Mouse (Mus musculus): ENCODE measurements around the gene Nudt22. TPM values are rescaled to one million over a fixed set of nuclear protein-coding genes. Genes with fewer than 3 reads are reported as not detected.
A peak's percentile ranks its signal among the peaks of the same experiment; 100 is the strongest.

The Nudt22 gene
- polyA plus RNA-seq, 1 experiment from 2014 or later = 34.1 TPM

DNA sequence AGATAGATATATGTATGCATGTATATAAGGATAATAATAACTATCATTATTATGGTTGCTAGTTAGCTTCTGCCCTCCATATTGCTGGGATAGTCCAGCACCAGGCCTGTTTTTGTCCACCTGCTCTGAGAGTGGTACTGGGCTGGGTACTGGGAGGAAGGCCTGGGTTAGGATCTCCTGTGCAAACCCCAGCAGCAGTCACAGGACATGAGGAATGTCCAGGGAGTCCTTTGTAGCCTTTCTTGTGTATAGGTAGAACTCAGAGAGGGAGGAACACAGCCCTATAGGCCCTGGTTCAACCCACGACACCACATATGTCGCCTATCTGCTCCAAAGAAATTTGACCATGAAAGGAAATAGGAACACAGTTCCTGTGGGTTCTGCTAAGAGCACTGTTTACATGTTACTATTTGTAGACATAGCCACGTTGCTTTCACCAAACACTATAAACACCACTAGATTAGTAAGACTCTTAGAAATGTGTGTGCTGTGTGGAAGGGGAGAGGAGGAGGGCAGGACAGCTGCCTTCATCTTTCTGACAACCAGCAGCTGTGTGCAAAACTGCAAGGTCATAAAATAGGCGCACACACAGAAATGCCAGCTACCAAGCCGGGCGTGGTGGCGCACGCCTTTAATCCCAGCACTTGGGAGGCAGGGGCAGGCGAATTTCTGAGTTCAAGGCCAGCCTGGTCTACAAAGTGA, 11.1 kb upstream of the Nudt22 start:
- Histone ChIP-seq H3K27ac (ENCODE audit: low read length) (no peak overlapping the region), H3K4me2 (ENCODE audit: low read depth, low read length) (no peak overlapping the region), H3K27me3 (ENCODE audit: control insufficient read depth, insufficient read depth, low read length) (no peaks in the 10 kb centered on the region), H3K9me3 (replicated peaks; ENCODE audit: control insufficient read depth, low read length) (no peaks in the 10 kb centered on the region), H3K4me3 (ENCODE audit: low read length) (no peak overlapping the region), H3K4me1 (ENCODE audit: control insufficient read depth, insufficient read depth, low read length) (no peaks in the 10 kb centered on the region), H3K9ac (ENCODE audit: low read length) (no peak overlapping the region), H3K36me3 (ENCODE audit: control insufficient read depth, insufficient read depth) (no peaks in the 10 kb centered on the region)
- ATAC-seq (replicated peaks; ENCODE audit: extremely low read depth, insufficient read depth, low FRiP score) = no peak
- WGBS = 76% methylated on average over 9 of the region's 9 CpGs

DNA sequence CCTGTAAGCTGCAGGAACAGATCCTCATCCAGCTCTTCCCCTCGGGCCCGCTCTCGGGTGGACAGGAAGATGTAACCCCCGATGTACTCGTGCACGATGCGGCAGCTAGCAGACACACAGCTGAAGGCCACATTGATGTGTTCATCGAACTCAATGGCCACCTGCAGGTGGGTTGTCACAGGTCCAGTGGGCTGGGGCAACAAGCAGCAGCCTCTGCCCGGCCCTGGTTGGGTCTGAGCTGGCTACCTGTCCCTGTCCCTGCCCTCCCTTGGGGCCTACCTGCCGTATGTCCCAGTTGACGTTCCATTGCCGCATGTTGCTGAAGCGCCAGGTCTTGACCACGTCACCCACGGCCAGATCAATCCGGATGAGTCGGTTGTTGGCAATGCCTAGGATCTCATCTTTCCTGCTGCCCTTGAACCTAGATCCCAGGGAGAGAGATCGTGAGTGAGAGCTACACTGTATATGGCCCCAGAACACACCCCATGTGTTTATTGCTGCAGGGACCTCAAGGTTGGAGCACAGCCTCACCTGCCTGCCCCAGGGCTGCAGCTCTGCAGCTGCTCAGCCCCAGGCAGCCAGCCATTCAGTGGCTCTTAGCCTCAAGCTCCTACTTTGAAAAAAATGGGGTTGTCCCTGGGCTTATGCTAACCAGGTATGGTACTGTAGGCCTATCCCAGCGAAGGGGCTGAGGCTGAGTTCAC, 3.6 kb upstream of the Nudt22 start:
- Histone ChIP-seq H3K27ac (ENCODE audit: low read length) (no peak overlapping the region), H3K9me3 (replicated peaks; ENCODE audit: control insufficient read depth, low read length) (no peaks in the 10 kb centered on the region), H3K4me3 (ENCODE audit: low read length) (no peak overlapping the region), H3K27me3 (ENCODE audit: control insufficient read depth, insufficient read depth, low read length) (no peaks in the 10 kb centered on the region), H3K9ac (ENCODE audit: low read length) (no peak overlapping the region), H3K4me1 (ENCODE audit: control insufficient read depth, insufficient read depth, low read length) (peaks cover 25% of the 10 kb centered on the region), H3K36me3 (ENCODE audit: control insufficient read depth, insufficient read depth) (peaks cover 26% of the 10 kb centered on the region), H3K4me2 (ENCODE audit: low read depth, low read length) (no peak overlapping the region)
- 93% methylated on average over 19 of the region's 19 CpGs for WGBS
- no peak for ATAC-seq (replicated peaks; ENCODE audit: extremely low read depth, insufficient read depth, low FRiP score)

DNA sequence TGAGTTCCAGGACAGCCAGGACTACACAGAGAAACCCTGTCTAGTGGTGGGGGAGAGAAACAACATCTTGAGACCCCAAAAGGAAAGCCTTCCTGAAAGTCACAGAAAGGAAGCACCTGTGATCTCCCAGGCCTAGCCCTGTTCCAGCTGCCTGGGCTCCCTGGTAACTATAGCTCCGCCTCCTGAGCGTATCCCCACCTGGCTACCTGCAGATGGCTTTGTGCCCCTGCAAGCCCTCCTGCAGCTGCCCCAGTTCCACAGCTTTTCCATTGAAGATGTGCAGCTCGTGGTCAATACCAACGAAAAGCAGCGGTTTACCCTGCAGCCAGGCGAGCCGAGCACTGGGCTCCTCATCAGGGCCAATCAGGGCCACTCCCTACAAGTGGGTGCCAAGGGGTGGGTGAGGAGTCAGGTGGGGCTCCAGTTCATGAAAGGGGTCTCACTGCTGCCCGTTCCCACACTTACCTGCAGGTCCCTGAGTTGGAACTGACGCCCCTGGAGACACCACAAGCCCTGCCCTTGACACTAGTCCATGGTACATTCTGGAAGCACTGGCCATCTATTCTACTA, 1.9 kb upstream of the Nudt22 start:
- ATAC-seq (replicated peaks; ENCODE audit: extremely low read depth, insufficient read depth, low FRiP score) = no peak
- peaks cover 26% of the 10 kb centered on the region for H3K36me3 ChIP-seq (ENCODE audit: control insufficient read depth, insufficient read depth)
- H3K27me3 ChIP-seq (ENCODE audit: control insufficient read depth, insufficient read depth, low read length) = no peaks in the 10 kb centered on the region
- no peaks in the 10 kb centered on the region for H3K9me3 ChIP-seq (replicated peaks; ENCODE audit: control insufficient read depth, low read length)
- no peak overlapping the region for H3K4me3 ChIP-seq (ENCODE audit: low read length)
- H3K4me1 ChIP-seq (ENCODE audit: control insufficient read depth, insufficient read depth, low read length) = peaks cover 32% of the 10 kb centered on the region
- no peak overlapping the region for H3K4me2 ChIP-seq (ENCODE audit: low read depth, low read length)
- 84% methylated on average over 9 of the region's 9 CpGs for WGBS
- no peak overlapping the region for H3K9ac ChIP-seq (ENCODE audit: low read length)
- no peak overlapping the region for H3K27ac ChIP-seq (ENCODE audit: low read length)

DNA sequence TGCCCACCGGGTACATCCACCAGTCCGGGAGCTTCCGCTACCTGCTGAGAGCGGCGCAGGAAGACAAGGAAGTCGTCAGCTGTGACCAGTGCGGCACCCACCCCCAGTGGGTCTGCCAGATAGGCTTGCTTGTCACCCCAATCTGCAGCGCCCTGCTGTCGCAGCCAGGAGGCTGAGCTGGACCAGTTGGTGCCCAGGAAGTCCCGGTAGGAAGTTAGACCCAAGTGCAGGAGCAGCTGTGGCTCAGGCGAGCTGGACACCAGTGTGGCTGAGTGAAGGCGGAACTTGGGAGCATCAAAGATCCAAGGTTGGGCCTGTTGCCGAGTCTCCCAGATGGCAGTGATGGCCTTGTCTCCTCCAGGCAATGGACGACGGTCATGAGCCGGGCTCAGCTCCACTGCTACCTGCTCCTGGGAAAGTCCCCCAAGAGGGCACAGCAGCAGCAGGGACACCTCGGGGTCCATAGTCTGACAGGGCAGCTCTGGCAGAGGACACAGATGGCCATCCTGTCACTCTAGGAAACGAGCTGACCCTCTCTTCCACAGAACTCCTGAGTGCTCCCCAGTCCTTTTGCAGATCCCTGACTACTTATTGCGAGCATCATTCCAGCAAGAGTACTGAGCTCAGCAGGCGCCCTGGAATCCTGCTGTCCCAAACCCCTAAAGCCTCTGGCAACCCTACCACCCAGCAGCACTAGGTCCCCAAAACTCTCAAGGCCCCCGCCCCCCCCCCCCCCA, 494 bp downstream of the Nudt22 start:
- Histone ChIP-seq H3K4me1 (ENCODE audit: control insufficient read depth, insufficient read depth, low read length) (peaks cover 37% of the 10 kb centered on the region), H3K4me2 (ENCODE audit: low read depth, low read length) (peak overlapping the region; percentile 90), H3K27me3 (ENCODE audit: control insufficient read depth, insufficient read depth, low read length) (no peaks in the 10 kb centered on the region), H3K9me3 (replicated peaks; ENCODE audit: control insufficient read depth, low read length) (no peaks in the 10 kb centered on the region), H3K36me3 (ENCODE audit: control insufficient read depth, insufficient read depth) (peaks cover 26% of the 10 kb centered on the region), H3K9ac (ENCODE audit: low read length) (peak overlapping the region; percentile 88), H3K27ac (ENCODE audit: low read length) (peak overlapping the region; percentile 89), H3K4me3 (ENCODE audit: low read length) (peak overlapping the region; percentile 77)
- 43% methylated on average over 21 of the region's 21 CpGs for WGBS
- no peak for ATAC-seq (replicated peaks; ENCODE audit: extremely low read depth, insufficient read depth, low FRiP score)

- H3K4me1 ChIP-seq (ENCODE audit: control insufficient read depth, insufficient read depth, low read length) = peaks cover 37% of the 10 kb centered on the region
- no peaks in the 10 kb centered on the region for H3K27me3 ChIP-seq (ENCODE audit: control insufficient read depth, insufficient read depth, low read length)
- no peaks in the 10 kb centered on the region for H3K9me3 ChIP-seq (replicated peaks; ENCODE audit: control insufficient read depth, low read length)
- no peak overlapping the region; the same call in 1 of the 2 replicates for H3K4me3 ChIP-seq (ENCODE audit: low read length)
- peak overlapping the region; percentile 88 for H3K9ac ChIP-seq (ENCODE audit: low read length)
- no peak overlapping the region for H3K27ac ChIP-seq (ENCODE audit: low read length)
- no peak for ATAC-seq (replicated peaks; ENCODE audit: extremely low read depth, insufficient read depth, low FRiP score)
- WGBS = 84% methylated on average over 8 of the region's 8 CpGs
- peak overlapping the region; percentile 90 for H3K4me2 ChIP-seq (ENCODE audit: low read depth, low read length)
- H3K36me3 ChIP-seq (ENCODE audit: control insufficient read depth, insufficient read depth) = peaks cover 16% of the 10 kb centered on the region
These were observed 1.4 kb downstream of the Nudt22 start for GRCm38 (mm10) chr19:6994489-6994888.

DNA sequence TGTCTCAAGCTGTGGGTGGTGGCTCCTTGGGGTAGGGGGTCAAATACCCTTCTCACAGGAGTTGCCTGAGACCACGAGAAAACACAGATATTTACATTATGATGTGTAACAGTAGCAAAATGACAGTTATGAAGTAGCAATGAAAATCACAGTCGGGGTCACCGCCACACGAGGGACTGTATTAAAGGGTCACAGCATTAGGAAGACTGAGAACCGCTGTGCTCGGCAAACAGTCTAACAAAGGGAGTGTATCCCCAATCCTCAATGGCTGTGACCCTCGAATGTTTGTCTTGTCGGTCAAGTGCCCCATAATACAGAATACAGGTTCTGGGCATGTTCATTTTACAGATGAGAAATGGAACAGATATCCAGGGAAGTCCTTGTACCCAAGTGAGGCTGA, 1.9 kb downstream of the Nudt22 start:
- Histone ChIP-seq H3K4me3 (ENCODE audit: low read length) (no peak overlapping the region), H3K9ac (ENCODE audit: low read length) (no peak overlapping the region), H3K9me3 (replicated peaks; ENCODE audit: control insufficient read depth, low read length) (no peaks in the 10 kb centered on the region), H3K4me1 (ENCODE audit: control insufficient read depth, insufficient read depth, low read length) (peaks cover 37% of the 10 kb centered on the region), H3K27ac (ENCODE audit: low read length) (no peak overlapping the region), H3K36me3 (ENCODE audit: control insufficient read depth, insufficient read depth) (peaks cover 11% of the 10 kb centered on the region), H3K4me2 (ENCODE audit: low read depth, low read length) (no peak overlapping the region), H3K27me3 (ENCODE audit: control insufficient read depth, insufficient read depth, low read length) (no peaks in the 10 kb centered on the region)
- 86% methylated on average over 8 of the region's 8 CpGs for WGBS
- ATAC-seq (replicated peaks; ENCODE audit: extremely low read depth, insufficient read depth, low FRiP score) = no peak

- Histone ChIP-seq H3K27me3 (ENCODE audit: control insufficient read depth, insufficient read depth, low read length) (no peaks in the 10 kb centered on the region), H3K9me3 (replicated peaks; ENCODE audit: control insufficient read depth, low read length) (no peaks in the 10 kb centered on the region), H3K27ac (ENCODE audit: low read length) (peak overlapping the region; percentile 77), H3K4me3 (ENCODE audit: low read length) (peak overlapping the region; percentile 77), H3K4me1 (ENCODE audit: control insufficient read depth, insufficient read depth, low read length) (peaks cover 39% of the 10 kb centered on the region), H3K36me3 (ENCODE audit: control insufficient read depth, insufficient read depth) (peaks cover 3% of the 10 kb centered on the region), H3K9ac (ENCODE audit: low read length) (peak overlapping the region; percentile 64), H3K4me2 (ENCODE audit: low read depth, low read length) (peak overlapping the region; percentile 98)
- 65% methylated on average over 14 of the region's 14 CpGs for WGBS
- ATAC-seq (replicated peaks; ENCODE audit: extremely low read depth, insufficient read depth, low FRiP score) = no peak
These were observed 2.7 kb downstream of the Nudt22 start for GRCm38 (mm10) chr19:6993011-6993770.

DNA sequence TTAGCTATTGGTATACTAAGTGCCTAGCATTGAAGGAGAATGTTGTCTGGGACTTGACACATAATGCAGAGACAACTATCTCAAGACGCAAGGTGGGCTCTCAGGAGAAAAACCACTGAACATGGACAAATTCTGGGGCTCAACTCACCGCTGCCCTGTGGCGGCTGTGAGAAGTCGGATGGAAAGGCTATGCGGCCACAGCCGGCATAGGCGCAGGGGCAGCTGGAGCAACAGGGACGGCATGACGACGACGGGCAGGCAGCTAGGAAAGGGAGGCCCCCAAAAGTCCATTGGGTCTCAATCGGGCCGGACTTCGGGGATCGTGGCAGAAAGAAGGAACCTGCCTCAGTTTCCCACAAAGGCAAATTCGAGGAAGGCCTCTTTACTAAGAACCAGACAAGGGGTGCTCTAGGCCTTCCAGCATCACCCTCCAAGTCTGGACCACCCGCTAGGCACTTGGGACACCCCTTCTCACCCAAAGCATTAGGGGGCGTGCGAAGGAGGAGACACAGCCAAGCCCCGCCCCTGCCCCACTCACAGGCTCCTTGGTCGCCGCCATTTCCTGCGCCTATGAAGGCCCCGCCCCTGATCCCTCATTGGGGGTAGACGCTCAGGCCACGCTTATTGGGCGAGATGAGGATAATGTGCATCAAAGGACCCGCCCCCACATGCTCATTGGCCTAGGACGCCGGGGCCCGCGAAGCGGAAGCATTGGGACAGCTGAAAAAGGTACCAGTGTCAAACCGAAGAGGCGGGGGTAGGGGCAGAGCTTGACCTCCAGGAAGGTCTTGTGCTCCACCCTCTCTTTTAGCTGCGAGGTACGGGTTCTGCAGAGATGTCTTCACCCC, 3.7 kb downstream of the Nudt22 start, which contains the start of gene Dnajc4:
Gene Dnajc4 (minus strand): TSS at position 562 of the 848 bp plus-strand sequence.
- peak within 1 kb of the TSS; percentile 77 for H3K4me3 ChIP-seq (ENCODE audit: low read length)
- H3K27ac ChIP-seq (ENCODE audit: low read length) = peak within 1 kb of the TSS; percentile 86
- no peaks in the 10 kb centered on the region for H3K36me3 ChIP-seq (ENCODE audit: control insufficient read depth, insufficient read depth)
- peak within 1 kb of the TSS; percentile 89 for H3K9ac ChIP-seq (ENCODE audit: low read length)
- ATAC-seq (replicated peaks; ENCODE audit: extremely low read depth, insufficient read depth, low FRiP score) = peak; percentile 90
- peaks cover 41% of the 10 kb centered on the region for H3K4me1 ChIP-seq (ENCODE audit: control insufficient read depth, insufficient read depth, low read length)
- 2% methylated on average over 37 of the region's 37 CpGs for WGBS
- no peaks in the 10 kb centered on the region for H3K27me3 ChIP-seq (ENCODE audit: control insufficient read depth, insufficient read depth, low read length)
- H3K4me2 ChIP-seq (ENCODE audit: low read depth, low read length) = peak within 1 kb of the TSS; percentile 98
- H3K9me3 ChIP-seq (replicated peaks; ENCODE audit: control insufficient read depth, low read length) = no peaks in the 10 kb centered on the region
